Mouse (Mus musculus): ENCODE measurements around the gene St8sia6. TPM values are rescaled to one million over a fixed set of nuclear protein-coding genes. Genes with fewer than 3 reads are reported as not detected.

The St8sia6 gene
- polyA plus RNA-seq, 1 experiment = 1.1 TPM

- H3K36me3 ChIP-seq (ENCODE audit: control insufficient read depth, insufficient read depth, low read length) = no peaks in the 10 kb centered on the region
- DNase-seq = no peak
- no peaks in the 10 kb centered on the region for H3K4me1 ChIP-seq (replicated peaks; ENCODE audit: control insufficient read depth, insufficient read depth, low read length)
- H3K4me3 ChIP-seq (ENCODE audit: control insufficient read depth, insufficient read depth, low read length) = no peak overlapping the region
- TF ChIP-seq POLR2A (IDR thresholded peaks at IDR 0.05; ENCODE audit: control insufficient read depth, extremely low read depth, insufficient read depth, low read length, poor library complexity) (no peak), CTCF (IDR thresholded peaks at IDR 0.05; ENCODE audit: borderline replicate concordance, control insufficient read depth, extremely low read depth, insufficient read depth, low read length, poor library complexity) (no peak)
- no peak overlapping the region for H3K27ac ChIP-seq (ENCODE audit: control insufficient read depth, insufficient read depth, low read length)
- no peaks in the 10 kb centered on the region for H3K27me3 ChIP-seq (ENCODE audit: control insufficient read depth, insufficient read depth, low read length)
These were observed 190.8 kb downstream of the St8sia6 start for GRCm38 (mm10) chr2:13603093-13603492.

Other genes starting within 250 kb of the St8sia6 start
- gene Trdmt1, start 249.4 kb downstream of the St8sia6 start, polyA plus RNA-seq (2012; rRNA removed) = 2.8 and 3.0 TPM in 2 replicates
- gene Vim, start 220.1 kb downstream of the St8sia6 start, polyA plus RNA-seq (2012; rRNA removed) = 826 and 901 TPM in 2 replicates